Mouse (Mus musculus) embryonic fibroblast, embryonic 13.5 days (primary cell): Measurements from ENCODE around the gene Noxo1.

ENCODE experiments used
- CTCF ChIP-seq: IDR thresholded peaks from 2 replicates; pipeline ENCODE4 v1.5.1; 2011; ENCODE audit warnings: mild to moderate bottlenecking, control low read depth, low read length, moderate library complexity, borderline replicate concordance; ENCODE audit not compliant: insufficient read depth
- POLR2A ChIP-seq: IDR thresholded peaks from 2 replicates; pipeline ENCODE4 v1.6.1; 2011; ENCODE audit warnings: low read depth, mild to moderate bottlenecking, control low read depth, low read length, moderate library complexity

DNA sequence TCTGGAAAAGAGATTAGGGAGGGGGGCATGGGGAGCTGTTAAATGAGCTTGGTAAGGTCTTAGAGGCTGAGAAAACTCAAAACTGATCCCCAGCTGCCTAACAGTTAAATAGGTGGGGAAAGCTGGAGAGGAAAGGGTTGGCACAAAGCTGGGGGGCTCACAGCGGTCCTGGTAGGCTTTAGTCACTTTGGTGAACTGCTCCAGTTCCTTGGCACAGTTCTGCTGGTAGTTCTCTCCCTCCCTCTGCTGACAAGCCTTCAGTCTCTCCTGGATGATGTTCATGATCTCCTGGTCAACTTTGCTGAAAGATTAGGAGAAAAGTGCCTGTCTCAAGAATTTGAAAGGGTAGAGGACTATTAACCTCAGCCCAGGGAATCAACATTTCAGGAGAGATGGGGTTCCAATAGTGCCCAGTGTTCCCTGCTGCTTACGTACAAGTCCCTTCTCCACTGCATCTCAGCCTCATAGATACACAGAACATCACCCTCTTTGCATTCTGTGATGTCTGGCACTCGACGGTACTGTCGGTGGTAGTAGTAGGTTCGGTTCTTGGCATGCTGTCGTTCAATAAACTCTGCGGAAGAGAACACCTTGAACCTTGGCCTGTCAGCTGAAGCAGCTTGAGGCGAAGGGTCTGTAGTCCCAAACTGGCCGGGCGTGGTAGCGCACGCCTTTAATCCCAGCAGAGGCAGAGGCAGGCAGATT is 26.3 kb downstream of the Noxo1 start:
- TF ChIP-seq CTCF (no peak), POLR2A (peak; percentile 72)
